Mouse (Mus musculus) adrenal gland, adult 8-10 months (tissue): ENCODE measurements at regions not wholly inside any gene's neighbourhood (a gene's known extent, or its start where the extent isn't known, plus 50 kb on each side); places are given as distances from the start of the nearest gene placed in this dataset.
A peak's percentile ranks its signal among the peaks of the same experiment; 100 is the strongest.

Experiments used
- DNase-seq: peaks from one replicate; pipeline ENCODE4 v3.0.0; 2022

- peak; percentile 57 for DNase-seq
Observed at GRCm38 (mm10) chr3:133876439-133877072, 331.6 kb upstream of the Tet2 start.

GRCm38 (mm10) chr3:133877310-133877709, 332.4 kb upstream of the Tet2 start:
- DNase-seq = no peak

DNA sequence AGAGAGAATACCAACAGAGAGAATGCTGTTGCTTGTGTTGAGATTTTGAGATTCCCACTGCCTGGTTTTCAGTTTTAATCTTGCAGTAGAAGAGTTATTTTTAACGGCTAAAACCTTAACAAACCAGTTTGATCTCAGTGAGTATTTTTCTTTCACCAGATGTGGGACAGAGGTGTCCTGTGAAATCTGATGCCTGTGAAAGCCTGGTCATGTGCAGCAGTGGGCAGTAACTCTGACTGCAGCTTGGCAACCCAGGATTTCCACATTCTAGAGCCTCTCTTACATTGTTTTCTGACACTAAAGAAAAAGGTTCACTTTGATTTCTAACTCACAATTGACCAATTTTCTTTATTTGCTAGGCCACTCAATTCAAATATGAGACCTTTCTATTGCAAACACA, 335.7 kb upstream of the Tet2 start:
- DNase-seq = no peak

DNA sequence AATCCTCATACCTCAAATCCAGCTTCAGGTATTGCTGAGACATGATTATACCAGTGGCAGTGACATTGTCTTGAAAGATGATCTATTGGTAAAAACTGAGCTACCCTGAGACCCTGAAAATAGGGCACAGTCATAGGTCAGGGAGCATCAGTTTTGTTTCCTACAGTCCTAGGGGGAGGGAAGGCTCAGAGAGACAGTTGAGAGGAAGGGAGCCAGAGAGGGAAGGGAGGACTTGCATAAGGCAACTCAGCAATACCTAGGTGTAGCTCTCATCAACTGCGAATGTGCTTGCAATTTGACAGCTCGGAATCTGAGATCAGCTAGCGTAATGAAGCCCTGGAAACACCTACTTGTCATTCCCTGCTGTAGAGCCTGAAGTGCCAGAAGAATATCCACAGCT, 334.4 kb upstream of the Cxxc4 start:
- no peak for DNase-seq

- DNase-seq = no peak
Observed at GRCm38 (mm10) chr3:133922200-133922599, 314.1 kb upstream of the Cxxc4 start.

GRCm38 (mm10) chr3:133965322-133965721, 271.0 kb upstream of the Cxxc4 start:
- DNase-seq = no peak

DNA sequence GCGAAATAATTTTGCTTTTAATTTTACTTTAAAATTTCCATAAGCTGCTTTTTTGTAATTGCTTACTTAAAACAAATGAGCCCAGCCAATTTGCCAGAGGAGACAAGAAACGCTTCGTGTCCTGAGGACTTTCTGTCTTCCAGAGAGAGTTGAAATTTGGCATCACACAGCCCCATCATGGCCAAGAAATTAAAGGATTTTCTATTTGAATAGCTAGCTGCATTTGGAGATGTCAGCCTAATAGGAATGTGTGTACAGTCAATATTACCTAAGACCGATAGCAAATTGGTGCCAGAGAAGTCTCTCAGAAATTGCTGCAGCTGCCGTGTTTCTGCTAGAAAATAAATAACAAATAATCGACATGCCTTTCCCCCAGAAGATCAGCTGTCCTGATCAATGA, 268.1 kb upstream of the Cxxc4 start:
- no peak for DNase-seq

DNA sequence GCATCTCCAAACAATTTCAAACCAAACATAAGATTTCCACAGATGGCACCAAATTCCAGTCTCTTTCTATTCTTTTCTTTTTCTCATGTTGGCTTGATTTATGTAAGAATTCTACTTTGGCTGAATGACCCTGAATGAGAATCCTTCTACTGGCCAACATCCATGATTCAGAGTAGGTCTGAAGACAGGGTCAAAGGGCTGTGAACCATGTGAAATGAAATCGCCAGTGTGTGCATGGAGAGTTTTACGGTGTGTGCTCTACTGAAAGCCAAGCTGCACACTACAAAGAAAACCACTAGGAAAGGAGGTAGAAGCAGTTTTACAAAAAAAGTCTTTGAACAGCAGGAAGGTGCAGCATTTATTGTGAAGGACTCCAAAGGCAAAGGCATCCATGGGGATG, 263.5 kb upstream of the Cxxc4 start:
- DNase-seq = no peak

DNA sequence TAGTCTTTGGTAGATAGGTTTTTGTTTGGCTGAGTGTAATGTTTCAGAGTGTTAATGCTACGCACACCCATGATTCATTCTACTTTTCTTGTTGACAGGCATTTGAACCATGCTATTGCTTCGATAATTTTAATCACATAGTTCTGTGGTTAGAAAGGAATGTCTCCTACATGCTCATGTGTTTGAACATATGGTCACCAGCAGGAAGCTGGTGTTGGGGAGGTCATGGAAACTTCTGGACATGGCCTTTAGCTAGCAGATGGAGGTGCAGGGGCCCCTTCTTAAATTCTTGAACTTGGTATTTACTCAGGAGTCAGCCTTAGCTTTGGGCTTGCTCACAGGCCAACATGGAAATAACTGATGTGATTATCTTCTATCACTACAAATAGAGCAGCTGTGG, 248.6 kb upstream of the Cxxc4 start:
- no peak for DNase-seq

DNA sequence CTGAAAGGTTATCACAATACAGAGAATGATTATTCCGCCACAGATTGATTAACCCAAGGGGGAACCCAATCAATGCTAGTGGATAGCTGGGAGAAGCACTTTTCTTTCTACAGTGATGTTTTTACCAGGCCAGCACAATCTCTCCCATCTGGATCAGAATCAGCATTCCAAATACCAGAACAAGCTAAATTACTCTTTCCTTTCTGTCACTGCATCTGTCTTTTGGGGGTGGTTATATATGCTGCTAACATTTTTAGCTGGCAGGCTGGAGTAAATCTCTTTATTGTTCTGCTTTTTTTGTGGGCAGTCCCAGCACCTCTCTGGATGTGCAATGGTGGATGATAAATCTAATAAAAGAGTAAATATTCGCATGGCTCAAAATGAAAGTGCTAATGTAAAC, 242.3 kb upstream of the Cxxc4 start:
- no peak for DNase-seq

DNA sequence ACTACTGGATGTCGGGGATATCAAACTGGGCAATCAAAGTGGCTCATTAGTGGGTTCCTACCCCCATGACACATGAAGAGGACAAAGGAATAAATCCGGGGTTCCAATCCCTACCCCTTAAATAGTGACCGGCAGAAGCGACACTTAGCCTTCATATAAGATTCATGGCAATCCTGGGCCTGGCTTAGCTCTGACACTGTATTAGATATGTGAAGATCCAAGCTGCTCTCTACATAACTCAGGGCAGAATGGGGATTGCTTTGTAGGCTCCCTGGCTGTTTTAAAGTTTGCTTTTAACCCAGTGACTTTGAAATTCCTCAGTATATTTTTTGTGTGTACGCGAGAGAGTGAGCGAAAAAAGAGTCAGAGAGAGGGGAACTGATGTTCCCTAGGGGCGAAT, 236.3 kb upstream of the Cxxc4 start:
- DNase-seq = no peak

DNA sequence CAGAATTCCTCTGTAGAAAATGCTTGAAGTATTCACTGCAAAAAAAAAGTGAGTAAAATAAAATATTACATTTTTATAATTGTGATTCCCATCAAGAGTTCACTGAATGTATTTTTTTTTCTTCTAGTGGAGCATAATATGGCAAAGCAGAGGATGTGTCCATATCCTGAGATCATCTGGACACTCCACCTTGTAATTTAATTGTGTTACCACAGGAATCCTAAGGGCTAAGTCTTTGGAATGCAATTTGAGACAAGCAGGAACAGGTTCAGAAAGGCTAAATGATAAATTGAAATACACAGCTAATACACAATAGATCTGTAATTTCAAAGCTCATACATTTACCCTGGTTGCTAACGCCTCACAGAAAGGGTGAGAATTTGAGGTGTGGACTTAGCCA, 235.7 kb upstream of the Cxxc4 start:
- no peak for DNase-seq

- DNase-seq = no peak
Observed at GRCm38 (mm10) chr3:134014805-134015204, 221.5 kb upstream of the Cxxc4 start.

DNA sequence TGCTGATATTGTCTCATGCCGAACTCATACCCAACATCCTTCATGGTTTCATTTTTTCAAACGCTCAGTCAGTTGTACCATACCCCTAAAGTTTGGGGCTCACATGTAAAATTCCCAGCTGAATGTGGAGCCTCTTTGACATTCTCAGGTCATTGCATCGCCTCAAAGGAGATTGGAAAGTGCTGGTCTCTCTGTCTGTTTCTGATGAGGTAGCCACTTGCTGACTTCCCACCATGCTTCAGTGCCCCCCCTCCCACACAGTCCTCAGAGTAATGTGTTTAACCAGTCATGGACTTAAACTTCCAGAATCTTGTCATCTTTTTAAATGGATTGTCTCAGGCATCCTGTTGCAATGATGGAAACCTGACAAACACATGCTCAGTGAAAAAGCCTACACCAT, 220.9 kb upstream of the Cxxc4 start:
- DNase-seq = no peak

DNA sequence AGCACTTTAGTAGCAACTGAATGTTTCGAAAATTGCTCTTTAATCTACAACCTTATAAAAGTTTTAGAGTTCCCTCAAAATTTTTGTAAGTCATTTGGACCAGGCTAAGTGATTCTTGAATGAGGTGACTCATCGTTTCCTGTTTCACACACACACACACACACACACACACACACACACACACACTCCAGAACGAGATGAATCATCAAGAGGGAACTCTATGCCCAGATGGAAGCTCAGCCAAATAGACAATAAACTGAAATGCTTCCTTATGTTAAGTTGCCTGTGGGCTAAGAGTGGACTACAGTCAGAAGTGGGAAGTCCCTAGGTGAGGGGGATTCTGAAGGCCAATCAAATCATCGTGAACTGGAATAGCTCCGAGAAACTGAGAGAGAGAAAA, 202.4 kb upstream of the Cxxc4 start:
- peak; percentile 35 for DNase-seq

DNA sequence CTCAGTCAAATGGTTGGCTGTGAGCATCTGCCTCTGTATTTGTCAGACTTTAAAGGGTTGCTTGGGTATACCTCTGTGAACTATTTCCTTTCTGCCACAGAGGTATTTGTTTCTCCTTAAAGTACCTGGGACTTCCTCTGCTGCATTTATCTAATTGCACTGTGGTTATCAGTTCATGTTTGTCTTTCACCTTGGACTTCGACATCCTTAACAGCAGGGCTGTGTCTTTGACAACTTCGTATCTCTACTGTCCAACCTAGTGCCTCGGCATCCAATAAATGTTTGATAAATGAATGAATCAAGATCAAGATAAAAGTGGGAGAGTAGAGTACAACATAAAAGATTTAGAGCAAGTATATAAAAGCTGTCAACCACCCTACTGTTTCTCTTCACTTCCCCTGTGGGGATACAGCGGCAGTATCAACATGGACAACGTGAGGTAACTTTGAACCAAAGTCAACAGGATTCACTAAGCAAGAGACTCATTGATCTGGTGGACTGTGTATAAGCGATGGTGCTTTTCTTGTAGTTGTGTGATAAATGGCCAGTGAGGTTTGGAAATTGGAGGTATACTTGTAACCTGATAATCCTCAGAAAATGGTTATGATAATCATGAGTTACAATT, 199.9 kb upstream of the Cxxc4 start:
- no peak for DNase-seq

DNA sequence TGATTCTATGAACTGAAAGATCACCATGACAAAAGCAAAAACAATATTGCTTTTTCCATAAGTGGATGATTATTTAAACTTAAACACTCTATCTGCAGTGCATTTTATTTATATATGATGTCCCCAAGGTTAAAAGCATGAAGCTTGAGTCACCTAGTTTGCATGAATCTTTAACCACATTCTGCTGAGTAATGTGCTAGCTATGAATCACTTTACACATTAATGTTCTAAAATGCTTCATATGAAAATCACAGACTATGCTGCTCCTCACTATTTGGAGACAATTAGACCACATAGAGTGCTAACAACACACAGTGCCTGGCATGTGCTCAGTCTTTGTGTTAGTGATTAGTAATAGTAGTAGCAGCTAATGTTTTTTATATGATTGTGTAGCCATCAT, 185.6 kb upstream of the Cxxc4 start:
- no peak for DNase-seq

DNA sequence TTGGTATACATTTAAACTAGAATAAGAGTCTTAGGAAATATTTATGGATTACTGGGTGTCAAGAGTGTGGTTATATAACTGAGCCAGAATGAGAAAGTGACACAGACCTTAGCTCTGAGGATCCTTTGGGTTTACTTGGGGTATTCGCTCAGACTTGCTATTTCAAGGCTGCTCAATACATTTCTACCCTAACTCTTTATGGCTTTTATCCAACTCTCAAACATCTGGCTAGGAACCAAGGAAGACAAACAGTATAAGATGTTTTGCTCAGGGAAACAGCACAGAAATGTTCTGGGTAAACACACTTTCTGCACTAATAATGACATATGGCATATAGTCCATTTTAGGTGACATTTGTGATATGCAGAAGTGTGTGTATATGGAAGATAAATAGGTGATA, 153.8 kb upstream of the Cxxc4 start:
- no peak for DNase-seq

- peak; percentile 33 for DNase-seq
Observed at GRCm38 (mm10) chr3:134099471-134100125, 136.7 kb upstream of the Cxxc4 start.

- no peak for DNase-seq
Observed at GRCm38 (mm10) chr3:134102151-134102738, 134.0 kb upstream of the Cxxc4 start.

GRCm38 (mm10) chr3:134104625-134105024, 131.7 kb upstream of the Cxxc4 start:
- DNase-seq = no peak

DNA sequence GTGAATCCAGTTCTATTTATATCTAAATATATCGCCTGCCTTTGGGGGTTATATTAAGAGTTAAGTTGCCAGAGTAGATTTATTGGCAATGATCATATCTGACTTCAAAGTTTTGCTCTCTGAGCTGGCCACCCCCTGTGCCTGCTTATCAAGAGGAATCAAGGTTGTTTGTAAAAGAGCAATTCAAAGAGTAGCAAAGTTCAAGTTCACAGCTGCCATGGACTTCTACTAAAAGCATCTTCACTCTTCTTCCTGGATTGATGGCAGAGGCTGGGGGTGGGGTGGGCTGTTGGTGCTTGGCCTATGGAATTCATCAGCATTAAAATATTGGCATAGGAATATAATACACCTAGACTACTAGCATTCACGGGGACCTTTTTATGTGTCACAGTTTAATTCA, 131.2 kb upstream of the Cxxc4 start:
- peak; percentile 50 for DNase-seq

- no peak for DNase-seq
Observed at GRCm38 (mm10) chr3:134105567-134105966, 130.7 kb upstream of the Cxxc4 start.

GRCm38 (mm10) chr3:134114501-134114900, 121.8 kb upstream of the Cxxc4 start:
- DNase-seq = no peak
